Mouse (Mus musculus): ENCODE results near the gene 4930469K13Rik. TPM values are rescaled to one million over a fixed set of nuclear protein-coding genes. Genes with fewer than 3 reads are reported as not detected.

4930469K13Rik gene
- total RNA-seq, 2 experiments from 2014 or later, result not detected

- intact Hi-C loops (cut with DNase I; ENCODE audit: low total_unique reads), result no loop called here
- no peak for DNase-seq
Measured at GRCm38 (mm10) chr11:34083795-34084194, 14.6 kb downstream of the 4930469K13Rik start.

DNA sequence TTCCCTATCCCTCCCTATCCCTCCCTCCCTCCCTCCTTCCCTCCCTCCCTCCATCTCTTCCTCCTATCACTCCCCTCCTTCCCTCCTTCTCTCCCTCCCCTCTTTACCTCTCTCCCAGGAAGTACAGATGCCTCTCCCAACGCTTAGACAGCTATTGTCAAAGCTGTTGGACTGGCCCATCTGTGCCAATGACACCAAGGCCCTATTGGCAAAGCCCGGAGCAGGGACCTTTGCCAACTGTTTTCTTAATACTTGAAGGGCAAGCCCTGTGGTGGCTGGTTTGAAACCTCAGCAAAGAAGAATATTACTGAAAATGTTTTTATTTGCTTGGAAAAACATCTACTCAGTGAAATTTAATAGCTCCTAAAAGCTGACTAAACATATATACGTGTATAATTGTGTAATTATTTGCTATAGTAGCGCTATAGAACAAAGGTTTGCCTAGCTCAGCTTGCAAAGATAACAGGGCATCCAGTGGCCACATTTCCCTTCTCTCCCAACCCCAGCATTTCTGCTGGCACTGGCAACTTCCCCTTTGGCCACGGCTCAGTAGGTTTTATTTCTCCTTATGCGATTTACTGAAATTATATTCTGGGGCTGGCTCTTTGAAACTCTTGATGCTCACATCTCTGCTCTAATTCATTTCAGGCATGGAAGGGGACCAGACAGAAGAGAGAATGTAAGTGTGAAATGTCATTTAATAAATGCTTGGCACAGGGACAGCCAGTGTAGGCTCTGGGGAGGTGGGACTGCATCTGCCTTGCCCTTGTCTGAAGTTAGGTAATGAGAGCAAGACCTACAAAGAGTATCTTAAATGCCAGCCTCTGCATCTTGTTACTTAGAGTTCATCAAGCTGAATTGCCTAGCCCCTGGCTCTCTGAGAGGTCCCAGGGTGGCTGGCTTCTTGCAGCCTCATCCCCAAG lies 18.6 kb downstream of the 4930469K13Rik start:
- DNase-seq, result no peak
- intact Hi-C loops (cut with DNase I; ENCODE audit: low total_unique reads), result no loop called here

- no peak for DNase-seq
Measured at GRCm38 (mm10) chr11:34078581-34078980, 19.8 kb downstream of the 4930469K13Rik start.

GRCm38 (mm10) chr11:34077870-34078269 lies 20.5 kb downstream of the 4930469K13Rik start:
- intact Hi-C loops (cut with DNase I; ENCODE audit: low total_unique reads), result no loop called here
- DNase-seq, result no peak

More at GRCm38 (mm10) chr11:34078581-34078980, 19.8 kb downstream of the 4930469K13Rik start:
- intact Hi-C loops (cut with DNase I; ENCODE audit: low total_unique reads), result no loop called here

- DNase-seq, result peak; percentile 66
- intact Hi-C loops (cut with DNase I; ENCODE audit: low total_unique reads), result loop anchor here (5.0 kb wide), 1 partner anchor 66 kb away; no protein-coding TSS in a partner anchor
Measured at GRCm38 (mm10) chr11:34073776-34074175, 24.6 kb downstream of the 4930469K13Rik start.

DNA sequence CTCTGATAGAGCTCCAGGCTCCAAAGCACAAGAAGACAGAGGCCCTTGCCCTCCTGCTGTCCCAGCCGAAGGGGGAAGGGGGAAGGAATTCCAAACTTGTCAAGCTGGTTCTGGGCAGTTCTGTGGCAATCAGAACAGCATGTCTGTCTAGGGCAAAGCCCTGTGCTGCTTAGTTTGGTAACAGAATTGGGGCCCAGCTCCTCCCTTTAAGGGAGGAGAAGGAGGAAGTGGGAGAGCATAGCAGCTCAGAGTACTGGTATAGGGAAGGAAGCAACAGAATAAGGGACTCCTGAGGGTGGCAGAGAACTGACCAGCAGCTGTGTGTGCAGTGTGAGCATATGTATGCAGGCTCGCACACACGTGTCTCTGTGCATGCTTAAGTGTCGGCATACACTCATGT lies 26.0 kb downstream of the 4930469K13Rik start:
- no peak for DNase-seq
- intact Hi-C loops (cut with DNase I; ENCODE audit: low total_unique reads), result loop anchor here (5.0 kb wide), 1 partner anchor 65 kb away; no protein-coding TSS in a partner anchor

- DNase-seq, result peak; percentile 25
- intact Hi-C loops (cut with DNase I; ENCODE audit: low total_unique reads), result loop anchor here (5.0 kb wide), 1 partner anchor 63 kb away; no protein-coding TSS in a partner anchor
Measured at GRCm38 (mm10) chr11:34070596-34070995, 27.8 kb downstream of the 4930469K13Rik start.

DNA sequence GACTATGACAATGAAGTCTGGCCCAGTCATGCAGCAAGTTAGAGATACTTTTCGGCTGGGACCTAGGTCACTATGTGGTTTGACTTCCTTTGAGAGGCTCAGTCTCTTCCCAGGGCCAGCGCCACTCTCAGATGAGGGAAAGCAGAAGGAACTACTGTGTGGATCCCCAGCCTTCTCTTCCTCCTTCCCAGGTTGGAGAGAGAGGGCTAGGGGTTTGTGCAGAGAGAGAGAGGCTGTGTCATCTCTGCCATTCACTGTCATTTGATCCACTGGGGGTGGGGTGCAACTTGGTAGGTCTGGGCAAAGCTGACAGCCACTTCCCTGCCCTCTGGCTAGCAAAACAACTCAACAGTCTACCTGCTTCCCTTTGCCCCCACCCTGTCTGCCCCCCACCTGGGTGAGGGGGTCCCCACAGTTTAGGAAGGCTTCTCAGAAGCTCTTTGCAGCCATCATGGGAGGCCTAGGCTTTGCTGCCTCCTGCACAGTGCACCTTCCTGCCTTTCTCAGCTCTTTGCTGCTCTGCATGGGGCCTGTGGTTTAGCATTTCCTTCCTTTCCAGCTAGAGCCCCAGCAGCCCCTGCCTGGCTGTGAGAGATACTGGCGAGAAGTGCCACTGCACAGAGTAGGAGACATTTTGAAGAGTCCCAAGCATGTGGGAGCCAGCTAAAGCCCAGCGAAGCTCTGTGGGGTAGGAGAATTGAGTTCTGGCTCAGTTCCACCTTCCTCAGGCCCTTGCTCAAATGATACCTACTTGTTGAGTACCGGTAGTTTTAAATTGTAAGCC lies 34.5 kb downstream of the 4930469K13Rik start:
- no peak for DNase-seq
- intact Hi-C loops (cut with DNase I; ENCODE audit: low total_unique reads), result no loop called here

DNA sequence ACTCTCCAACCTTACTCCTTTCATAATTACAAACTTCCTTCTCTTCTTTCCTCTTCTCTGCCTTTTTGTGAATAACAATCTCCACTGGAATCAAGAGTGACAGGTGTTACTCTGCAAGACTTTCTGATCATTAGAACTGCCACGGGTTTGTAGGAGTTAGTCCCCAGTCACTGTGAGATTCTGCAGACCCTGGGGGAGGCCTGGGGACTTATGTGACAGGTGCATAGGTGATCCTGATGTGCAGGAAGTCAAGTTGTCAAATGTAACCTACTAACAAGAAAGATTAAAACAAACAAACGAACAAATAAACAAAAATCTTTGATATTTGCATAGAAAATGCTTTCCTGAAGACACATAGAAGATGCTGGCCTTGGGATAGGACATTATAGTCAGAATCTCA lies 35.1 kb downstream of the 4930469K13Rik start:
- no peak for DNase-seq
- intact Hi-C loops (cut with DNase I; ENCODE audit: low total_unique reads), result no loop called here

GRCm38 (mm10) chr11:34061740-34062139 lies 36.6 kb downstream of the 4930469K13Rik start:
- no peak for DNase-seq
- intact Hi-C loops (cut with DNase I; ENCODE audit: low total_unique reads), result no loop called here

DNA sequence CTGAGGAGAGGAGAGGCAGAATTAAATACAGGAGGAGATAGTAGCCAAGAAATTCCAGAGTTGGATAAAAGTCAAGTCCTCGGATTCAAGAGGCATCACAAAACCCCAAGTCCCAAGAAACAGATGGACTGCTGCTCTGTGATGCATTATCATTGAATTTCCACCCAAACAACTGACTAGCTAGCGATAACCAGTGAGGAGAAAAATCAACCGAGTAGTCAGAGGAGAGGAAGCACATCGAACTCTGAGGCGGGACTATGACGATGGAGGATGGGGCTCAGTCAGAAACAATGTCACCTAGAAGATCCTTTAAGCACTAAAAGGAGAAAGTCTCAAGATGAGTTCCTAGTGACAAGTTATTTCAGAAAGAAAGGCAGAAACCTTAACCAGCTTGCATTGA lies 39.4 kb downstream of the 4930469K13Rik start:
- intact Hi-C loops (cut with DNase I; ENCODE audit: low total_unique reads), result no loop called here
- DNase-seq, result no peak

- intact Hi-C loops (cut with DNase I; ENCODE audit: low total_unique reads), result no loop called here
- no peak for DNase-seq
Measured at GRCm38 (mm10) chr11:34058332-34058731, 40.0 kb downstream of the 4930469K13Rik start.

- intact Hi-C loops (cut with DNase I; ENCODE audit: low total_unique reads), result no loop called here
- no peak for DNase-seq
Measured at GRCm38 (mm10) chr11:34056715-34057114, 41.6 kb downstream of the 4930469K13Rik start.

DNA sequence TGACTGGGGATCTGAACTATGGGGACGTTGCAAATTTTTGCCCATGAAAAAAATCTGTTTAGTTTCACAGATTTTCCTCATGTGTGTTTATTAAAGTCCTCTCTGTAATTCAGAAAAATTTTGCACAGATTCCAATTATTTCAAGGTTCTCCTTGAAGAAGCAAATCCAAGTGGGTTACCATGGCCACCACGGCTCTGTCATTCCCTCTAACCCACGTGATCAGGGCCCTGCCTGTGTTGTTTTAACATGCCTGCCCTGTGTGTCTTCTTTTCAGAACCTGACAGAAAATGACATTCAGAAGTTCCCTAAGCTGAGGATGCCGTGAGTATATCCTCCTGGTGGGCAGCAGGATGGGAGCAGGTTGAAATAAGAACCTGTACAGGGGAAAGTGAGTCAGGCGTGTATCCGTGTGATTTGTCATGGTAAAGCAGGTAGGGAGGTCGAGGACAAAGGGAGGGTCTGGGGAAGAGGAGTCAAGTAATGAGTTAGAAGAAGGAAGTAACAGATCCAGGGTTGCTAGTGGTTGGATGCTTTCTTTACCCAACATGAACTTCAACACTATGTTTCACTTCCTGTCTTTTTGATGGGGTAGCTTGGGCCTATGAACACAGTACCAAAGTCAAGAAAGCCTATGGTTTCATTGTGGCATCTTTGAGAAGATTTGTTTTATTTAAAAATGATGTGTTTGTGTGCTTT lies 44.2 kb downstream of the 4930469K13Rik start:
- intact Hi-C loops (cut with DNase I; ENCODE audit: low total_unique reads), result no loop called here
- DNase-seq, result no peak

- intact Hi-C loops (cut with DNase I; ENCODE audit: low total_unique reads), result no loop called here
- no peak for DNase-seq
Measured at GRCm38 (mm10) chr11:34053031-34053818, 45.1 kb downstream of the 4930469K13Rik start.

DNA sequence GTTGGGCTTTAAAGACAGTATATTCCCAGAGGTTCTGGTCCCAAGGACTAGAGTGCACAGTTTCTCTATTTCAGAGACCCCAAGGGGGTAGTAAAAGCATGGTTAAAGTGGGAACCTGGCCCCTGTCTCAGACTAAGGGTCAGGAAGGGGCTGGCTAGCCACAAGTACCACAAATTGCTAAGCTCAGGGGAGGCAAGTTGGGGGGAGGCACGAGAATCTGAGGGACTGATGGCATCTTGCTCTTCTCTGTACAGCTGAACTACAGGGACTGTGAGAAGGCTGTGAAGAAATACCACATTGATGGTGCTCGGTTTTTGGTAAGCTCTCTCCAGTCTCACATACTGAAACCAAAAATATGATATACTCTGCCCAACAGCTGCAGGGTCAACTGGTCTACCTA lies 47.7 kb downstream of the 4930469K13Rik start:
- no peak for DNase-seq
- intact Hi-C loops (cut with DNase I; ENCODE audit: low total_unique reads), result no loop called here

DNA sequence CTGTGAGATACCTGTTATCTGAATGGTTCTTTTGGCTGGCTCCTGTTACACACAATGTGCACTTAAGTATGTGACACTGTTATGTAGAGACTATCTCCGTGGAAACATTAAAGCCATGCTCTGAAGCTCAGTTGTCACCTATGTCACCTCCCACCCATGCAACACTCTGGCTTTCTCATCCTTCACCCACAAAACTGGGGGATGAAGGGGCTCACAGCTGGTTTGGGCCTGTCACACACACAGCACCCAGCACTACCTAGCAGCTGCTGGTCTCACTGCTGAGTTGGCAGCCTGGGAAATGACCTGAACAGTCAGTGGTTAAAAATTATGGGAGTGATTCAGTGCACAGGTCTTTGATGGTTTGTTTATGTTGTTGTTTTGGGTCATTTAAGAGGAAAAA lies 48.3 kb downstream of the 4930469K13Rik start:
- intact Hi-C loops (cut with DNase I; ENCODE audit: low total_unique reads), result no loop called here
- DNase-seq, result no peak

GRCm38 (mm10) chr11:34049125-34049379 lies 49.3 kb downstream of the 4930469K13Rik start:
- DNase-seq, result no peak
- intact Hi-C loops (cut with DNase I; ENCODE audit: low total_unique reads), result no loop called here
